Mouse (Mus musculus) heart, adult 2 months (tissue): ENCODE measurements at regions not wholly inside any gene's neighbourhood (a gene's known extent, or its start where the extent isn't known, plus 50 kb on each side); places are given as distances from the start of the nearest gene placed in this dataset.

ENCODE experiments used
- CTCF ChIP-seq: fragments of 200-600 bp; IDR thresholded peaks from 2 replicates; pipeline ENCODE4 v1.8.1; 2022; ENCODE audit warnings: antibody characterized with exemption, mild to moderate bottlenecking, moderate library complexity
- EP300 ChIP-seq: fragments of 200-500 bp; IDR thresholded peaks from 2 replicates; pipeline ENCODE4 v1.6.1; 2011; ENCODE audit warnings: low read depth, low read length, control low read depth; ENCODE audit not compliant: insufficient read depth
- POLR2A ChIP-seq: fragments of 200-500 bp; IDR thresholded peaks from 2 replicates; pipeline ENCODE4 v1.6.1; 2011; ENCODE audit warnings: mild to moderate bottlenecking, low read depth, low read length, control low read depth; ENCODE audit not compliant: insufficient read depth

GRCm38 (mm10) chr13:82359442-82359841 lies 576.6 kb downstream of the Cetn3 start:
- TF ChIP-seq EP300 = no peak
- TF ChIP-seq CTCF = no peak
- no peak for TF ChIP-seq POLR2A
